Mouse (Mus musculus): Measurements from ENCODE around the gene Psmd7. TPM values are rescaled to one million over a fixed set of nuclear protein-coding genes. Genes with fewer than 3 reads are reported as not detected.

The Psmd7 gene
- total and polyA plus RNA-seq, 3 experiments: 186 to 403 (median 205) TPM

GRCm38 (mm10) chr8:107571486-107572135 is 16.7 kb downstream of the Psmd7 start:
- Histone ChIP-seq H3K36me3 (ENCODE audit: control insufficient read depth in 1 of 2, insufficient read depth in 2 of 2, low read length in 2 of 2) (peaks cover 0 to 3% of the 10 kb centered on the region in 2 experiments; a peak in 1 of 4 replicates), H3K79me2 (ENCODE audit: control insufficient read depth, insufficient read depth, low read length, poor library complexity) (no peaks in the 10 kb centered on the region), H3K4me3 (ENCODE audit: control insufficient read depth in 1 of 2, insufficient read depth in 1 of 2, low read depth in 2 of 2, low read length in 2 of 2) (no peak overlapping the region), H3K27ac (ENCODE audit: control insufficient read depth, low read depth, low read length) (no peak overlapping the region), H3K9me3 (replicated peaks; ENCODE audit: insufficient read depth, low read length) (no peaks in the 10 kb centered on the region), H3K9ac (ENCODE audit: control insufficient read depth, low read depth, low read length, poor library complexity, severe bottlenecking) (no peak overlapping the region), H3K4me1 (ENCODE audit: control insufficient read depth in 1 of 2, insufficient read depth in 2 of 2, low read length in 2 of 2) (peaks cover 0 to 5% of the 10 kb centered on the region in 2 experiments; a peak in 2 of 4 replicates), H3K27me3 (ENCODE audit: control insufficient read depth in 1 of 2, insufficient read depth in 2 of 2, low read length in 2 of 2) (no peaks in the 10 kb centered on the region)
- DNase-seq (ENCODE audit: low read depth, low spot score): no peak
- TF ChIP-seq ZC3H11A (IDR thresholded peaks at IDR 0.05; ENCODE audit: low read depth, low read length) (no peak), MXI1 (IDR thresholded peaks at IDR 0.05; ENCODE audit: low read depth, low read length) (no peak), POLR2AphosphoS2 (IDR thresholded peaks at IDR 0.05; ENCODE audit: low read length) (no peak), GATA1 (IDR thresholded peaks at IDR 0.05; ENCODE audit: low read depth, low read length) (no peak), EP300 (IDR thresholded peaks at IDR 0.05; ENCODE audit: low read depth in 1 of 2, low read length in 2 of 2) (no peak), RCOR1 (IDR thresholded peaks at IDR 0.05; ENCODE audit: low read depth, low read length) (no peak), USF2 (IDR thresholded peaks at IDR 0.05; ENCODE audit: borderline replicate concordance in 1 of 2, insufficient read depth in 1 of 2, low read depth in 1 of 2, low read length in 2 of 2) (no peak), UBTF (IDR thresholded peaks at IDR 0.05; ENCODE audit: borderline replicate concordance, insufficient read depth, low read depth, low read length) (no peak), ZMIZ1 (IDR thresholded peaks at IDR 0.05; ENCODE audit: low read depth, low read length) (no peak), POLR2A (IDR thresholded peaks at IDR 0.05; ENCODE audit: control insufficient read depth in 1 of 2, insufficient read depth in 1 of 2, low read depth in 1 of 2, low read length in 2 of 2, poor library complexity in 1 of 2) (no peak), MEF2A (IDR thresholded peaks at IDR 0.05; ENCODE audit: extremely low read depth, insufficient replicate concordance, low read depth, low read length, poor library complexity, severe bottlenecking) (no peak), CHD1 (IDR thresholded peaks at IDR 0.05; ENCODE audit: low read depth, low read length) (no peak), ZKSCAN1 (IDR thresholded peaks at IDR 0.05; ENCODE audit: low read depth, low read length) (no peak), SIN3A (IDR thresholded peaks at IDR 0.05; ENCODE audit: low read length) (no peak), ETS1 (IDR thresholded peaks at IDR 0.05; ENCODE audit: low read depth, low read length) (no peak), MYC (IDR thresholded peaks at IDR 0.05; ENCODE audit: low read depth, low read length) (no peak), MAFK (IDR thresholded peaks at IDR 0.05; ENCODE audit: borderline replicate concordance, low read depth, low read length) (no peak)

GRCm38 (mm10) chr8:107571046-107571445 is 17.2 kb downstream of the Psmd7 start:
- Histone ChIP-seq H3K4me1 (ENCODE audit: control insufficient read depth in 1 of 2, insufficient read depth in 2 of 2, low read length in 2 of 2) (peaks cover 0 to 5% of the 10 kb centered on the region in 2 experiments; a peak in 2 of 4 replicates), H3K9me3 (replicated peaks; ENCODE audit: insufficient read depth, low read length) (no peaks in the 10 kb centered on the region), H3K79me2 (ENCODE audit: control insufficient read depth, insufficient read depth, low read length, poor library complexity) (no peaks in the 10 kb centered on the region), H3K9ac (ENCODE audit: control insufficient read depth, low read depth, low read length, poor library complexity, severe bottlenecking) (no peak overlapping the region), H3K36me3 (ENCODE audit: control insufficient read depth in 1 of 2, insufficient read depth in 2 of 2, low read length in 2 of 2) (peaks cover 0 to 3% of the 10 kb centered on the region in 2 experiments; a peak in 1 of 4 replicates), H3K4me3 (ENCODE audit: control insufficient read depth in 1 of 2, insufficient read depth in 1 of 2, low read depth in 2 of 2, low read length in 2 of 2) (no peak overlapping the region), H3K27ac (ENCODE audit: control insufficient read depth, low read depth, low read length) (no peak overlapping the region), H3K27me3 (ENCODE audit: control insufficient read depth in 1 of 2, insufficient read depth in 2 of 2, low read length in 2 of 2) (no peaks in the 10 kb centered on the region)
- DNase-seq (ENCODE audit: low read depth, low spot score): no peak
- TF ChIP-seq TBP (IDR thresholded peaks at IDR 0.05; ENCODE audit: low read depth, low read length) (no peak), MXI1 (IDR thresholded peaks at IDR 0.05; ENCODE audit: low read depth, low read length) (no peak), ZMIZ1 (IDR thresholded peaks at IDR 0.05; ENCODE audit: low read depth, low read length) (no peak), MAZ (IDR thresholded peaks at IDR 0.05; ENCODE audit: low read depth, low read length) (no peak), GABPA (IDR thresholded peaks at IDR 0.05; ENCODE audit: low read depth, low read length) (no peak), MEF2A (IDR thresholded peaks at IDR 0.05; ENCODE audit: extremely low read depth, insufficient replicate concordance, low read depth, low read length, poor library complexity, severe bottlenecking) (no peak), ZNF384 (IDR thresholded peaks at IDR 0.05; ENCODE audit: low read depth, low read length) (no peak), POLR2A (IDR thresholded peaks at IDR 0.05; ENCODE audit: control insufficient read depth in 1 of 2, insufficient read depth in 1 of 2, low read depth in 1 of 2, low read length in 2 of 2, poor library complexity in 1 of 2) (no peak), CHD2 (IDR thresholded peaks at IDR 0.05; ENCODE audit: low read length) (no peak), NRF1 (IDR thresholded peaks at IDR 0.05; ENCODE audit: insufficient read depth, low read depth, low read length, poor library complexity, severe bottlenecking) (no peak), JUND (IDR thresholded peaks at IDR 0.05; ENCODE audit: low read depth, low read length) (no peak), POLR2AphosphoS2 (IDR thresholded peaks at IDR 0.05; ENCODE audit: low read length) (no peak), TAL1 (IDR thresholded peaks at IDR 0.05; ENCODE audit: low read length) (no peak), GATA1 (IDR thresholded peaks at IDR 0.05; ENCODE audit: low read depth, low read length) (no peak), MYB (IDR thresholded peaks at IDR 0.05; ENCODE audit: low read depth, low read length) (no peak), ZC3H11A (IDR thresholded peaks at IDR 0.05; ENCODE audit: low read depth, low read length) (no peak), NELFE (IDR thresholded peaks at IDR 0.05; ENCODE audit: low read depth, low read length) (no peak)
